39 mouse cellular contexts compared by ENCODE assay signal in the genomic region with DNA sequence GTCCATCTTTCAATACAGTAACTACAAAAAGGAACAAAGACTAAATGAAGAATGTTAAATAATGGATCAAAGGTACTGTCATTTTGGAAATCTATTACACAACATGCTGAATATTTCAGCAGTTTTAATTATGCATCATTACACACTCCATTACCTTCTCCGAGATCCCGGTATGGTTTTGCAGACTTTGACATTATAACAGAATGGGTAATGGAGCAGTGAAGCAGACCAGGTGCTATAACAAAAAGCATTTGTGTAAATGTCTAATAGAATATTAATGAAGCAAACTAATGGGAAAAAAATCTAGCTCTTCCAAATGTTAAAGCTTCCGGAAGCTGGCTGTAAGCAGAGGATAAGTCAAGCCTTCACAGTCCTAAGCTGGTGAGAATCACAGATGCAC. TPM values are rescaled to one million over a fixed set of nuclear protein-coding genes. Genes with fewer than 3 reads are reported as not detected.
DNase-seq lines count a peak whose midpoint lies in the region; ATAC-seq and TF ChIP-seq lines count a peak whose summit lies in the region.
"Had no signal": no experiment of that assay in that cellular context is flagged by ENCODE, and none has a peak within 500 bp of the region (broad histone marks: within the 10 kb centered on the region; RNA-seq: fewer than 3 reads in every experiment).

No protein-coding gene starts in this region.

- H3K4me1 ChIP-seq in forebrain, postnatal 0 days (ENCODE audit: insufficient read depth), result no peaks in the 10 kb centered on the region
- no peaks in the 10 kb centered on the region for H3K4me1 ChIP-seq in forebrain, embryonic 12.5 days
- H3K4me1 ChIP-seq in kidney, postnatal 0 days (replicated peaks; ENCODE audit: insufficient read depth, low read length), result no peaks in the 10 kb centered on the region
- H3K4me1 ChIP-seq: embryonic facial prominence, embryonic 12.5 days; heart, embryonic 13.5 days; intestine, embryonic 15.5 days; liver, embryonic 12.5 days had no signal

- no peak overlapping the region for H3K4me3 ChIP-seq in forebrain, postnatal 0 days (ENCODE audit: low read depth, low read length)
- no peak overlapping the region for H3K4me3 ChIP-seq in forebrain, embryonic 12.5 days (replicated peaks)
- H3K4me3 ChIP-seq in kidney, postnatal 0 days (replicated peaks; ENCODE audit: low read depth, low read length), result no peak overlapping the region
- H3K4me3 ChIP-seq: embryonic facial prominence, embryonic 12.5 days; heart, embryonic 13.5 days; intestine, embryonic 15.5 days; liver, embryonic 12.5 days had no signal

- H3K36me3 ChIP-seq in forebrain, postnatal 0 days (ENCODE audit: insufficient read depth), result no peaks in the 10 kb centered on the region
- H3K36me3 ChIP-seq in forebrain, embryonic 12.5 days (replicated peaks), result no peaks in the 10 kb centered on the region
- no peaks in the 10 kb centered on the region for H3K36me3 ChIP-seq in kidney, postnatal 0 days (ENCODE audit: insufficient read depth, low read length)
- H3K36me3 ChIP-seq: embryonic facial prominence, embryonic 12.5 days; heart, embryonic 13.5 days; intestine, embryonic 15.5 days; liver, embryonic 12.5 days had no signal

- H3K4me2 ChIP-seq in forebrain, postnatal 0 days (ENCODE audit: low read depth), result no peak overlapping the region
- H3K4me2 ChIP-seq in forebrain, embryonic 12.5 days, result no peak overlapping the region
- no peak overlapping the region for H3K4me2 ChIP-seq in kidney, postnatal 0 days (ENCODE audit: low read length)
- H3K4me2 ChIP-seq: embryonic facial prominence, embryonic 12.5 days; heart, embryonic 13.5 days; intestine, embryonic 15.5 days; liver, embryonic 12.5 days; midbrain, embryonic 11.5 days had no signal

- no peaks in the 10 kb centered on the region for H3K27me3 ChIP-seq in forebrain, postnatal 0 days (ENCODE audit: insufficient read depth, low read length)
- no peaks in the 10 kb centered on the region for H3K27me3 ChIP-seq in forebrain, embryonic 12.5 days
- H3K27me3 ChIP-seq in kidney, postnatal 0 days (ENCODE audit: insufficient read depth, low read length), result no peaks in the 10 kb centered on the region
- H3K27me3 ChIP-seq: embryonic facial prominence, embryonic 12.5 days; heart, embryonic 13.5 days; intestine, embryonic 15.5 days; liver, embryonic 12.5 days had no signal

- TF ChIP-seq POLR2A in brain, embryonic 14.5 days (IDR thresholded peaks at IDR 0.05; ENCODE audit: borderline replicate concordance, extremely low read depth, insufficient read depth, insufficient read length, poor library complexity, severe bottlenecking), result no peak

- no peak for DNase-seq in forebrain, postnatal 0 days
- peak; percentile 3 for DNase-seq in kidney, postnatal 0 days (ENCODE audit: low spot score)
- no peak for DNase-seq in kidney, adult 8-10 months
- peak; percentile 53 for DNase-seq in brain, embryonic 14.5 days (ENCODE audit: low read depth)
- peak; percentile 17 for DNase-seq in retina, postnatal 1 day
- no peak for DNase-seq in MN1 (ENCODE audit: low spot score)
- DNase-seq: adrenal gland, adult 2 months; cerebellum, adult 9-10 months; embryo, embryonic 11 days; heart, postnatal 10 days; kidney, adult 2 months; kidney, postnatal 10 days; layer of hippocampus, postnatal 36 days; left cerebral cortex, postnatal 4 days; liver, postnatal 0 days; lung, postnatal 36 days; right cerebral cortex, postnatal 14 days; thymus, postnatal 4 days had no signal

- TF ChIP-seq CTCF in forebrain, postnatal 0 days (IDR thresholded peaks at IDR 0.05; ENCODE audit: low read depth), result no peak
- no peak for TF ChIP-seq CTCF in kidney, postnatal 0 days (IDR thresholded peaks at IDR 0.05; ENCODE audit: low read depth)
- TF ChIP-seq CTCF in brain, embryonic 14.5 days (IDR thresholded peaks at IDR 0.05; ENCODE audit: borderline replicate concordance, extremely low read depth, insufficient read depth, insufficient read length), result no peak

- no peaks in the 10 kb centered on the region for H3K9me3 ChIP-seq in forebrain, postnatal 0 days (ENCODE audit: low read length)
- H3K9me3 ChIP-seq in forebrain, embryonic 12.5 days, result no peaks in the 10 kb centered on the region
- no peaks in the 10 kb centered on the region for H3K9me3 ChIP-seq in kidney, postnatal 0 days (replicated peaks; ENCODE audit: low read length)
- H3K9me3 ChIP-seq: embryonic facial prominence, embryonic 12.5 days; heart, embryonic 13.5 days; intestine, embryonic 15.5 days; liver, embryonic 12.5 days had no signal

- 22% methylated on average over 3 of the region's 3 CpGs for WGBS in forebrain, postnatal 0 days
- 40% methylated on average over 3 of the region's 3 CpGs for WGBS in forebrain, embryonic 12.5 days
- 70% methylated on average over 3 of the region's 3 CpGs for WGBS in kidney, postnatal 0 days

- ATAC-seq in forebrain, postnatal 0 days, result peak; percentile 60; the same call in 1 of the 2 replicates
- no peak for ATAC-seq in forebrain, embryonic 12.5 days (ENCODE audit: low FRiP score)
- no peak for ATAC-seq in kidney, postnatal 0 days (replicated peaks; ENCODE audit: low FRiP score, low read depth)
- ATAC-seq: activated CD4-positive, CD25-positive, alpha-beta regulatory T cell, adult 4 months; CD4-positive, CD25-positive, alpha-beta regulatory T cell, adult 4 months; intestine, embryonic 15.5 days; liver, embryonic 12.5 days; liver, postnatal 0 days had no signal

- no peak overlapping the region for H3K9ac ChIP-seq in forebrain, postnatal 0 days
- no peak overlapping the region for H3K9ac ChIP-seq in forebrain, embryonic 12.5 days
- no peak overlapping the region for H3K9ac ChIP-seq in kidney, postnatal 0 days (ENCODE audit: low read depth, low read length)
- H3K9ac ChIP-seq: embryonic facial prominence, embryonic 12.5 days; heart, embryonic 13.5 days; intestine, embryonic 15.5 days; liver, embryonic 12.5 days; liver, postnatal 0 days had no signal

- H3K27ac ChIP-seq in forebrain, postnatal 0 days (ENCODE audit: low read depth, low read length), result no peak overlapping the region
- H3K27ac ChIP-seq in forebrain, embryonic 12.5 days, result no peak overlapping the region
- no peak overlapping the region for H3K27ac ChIP-seq in kidney, postnatal 0 days
- H3K27ac ChIP-seq: embryonic facial prominence, embryonic 12.5 days; heart, embryonic 13.5 days; intestine, embryonic 15.5 days; liver, embryonic 12.5 days had no signal

RNA-seq across cellular contexts. Expression of a gene that starts 21.6 kb away (rescaled TPM):
- 9.4 and 11.6 TPM in 2 replicates for total RNA-seq in forebrain, postnatal 0 days (2014; rRNA removed)
- polyA plus RNA-seq in forebrain, postnatal 0 days (2015; fragmentation: Nextera tagmentation; extraction: Ambion mirVana), result 2.7 and 6.5 TPM in 2 replicates
- 0.86 and 1.4 TPM in 2 replicates for polyA plus RNA-seq in forebrain, embryonic 12.5 days (2016; fragmentation: Nextera tagmentation; extraction: Ambion mirVana)
- polyA plus RNA-seq in kidney, postnatal 0 days (2015; fragmentation: Nextera tagmentation; extraction: Ambion mirVana), result 0.39 and 0.54 TPM in 2 replicates
- 4.7 and 16.3 TPM in 2 replicates for polyA plus RNA-seq in brain, embryonic 14.5 days (2012; rRNA removed)
- total RNA-seq: megakaryocyte, adult 5-6 weeks had no signal

RNA-seq across cellular contexts. Expression of a gene that starts 28.9 kb away (rescaled TPM):
- total RNA-seq in forebrain, postnatal 0 days (2014; rRNA removed), result not detected in 2 replicates
- 0.15 TPM in 1 of 2 replicates, not detected in the other for polyA plus RNA-seq in forebrain, postnatal 0 days (2015; fragmentation: Nextera tagmentation; extraction: Ambion mirVana)
- not detected in 2 replicates for polyA plus RNA-seq in forebrain, embryonic 12.5 days (2016; fragmentation: Nextera tagmentation; extraction: Ambion mirVana)
- not detected in 2 replicates for polyA plus RNA-seq in kidney, postnatal 0 days (2015; fragmentation: Nextera tagmentation; extraction: Ambion mirVana)
- not detected in 2 replicates for polyA plus RNA-seq in brain, embryonic 14.5 days (2012; rRNA removed)
- total RNA-seq: adrenal gland, adult 2 months; adrenal gland, postnatal 4 days; gastrocnemius, adult 8-10 months; gastrocnemius, postnatal 4 days; heart, adult 8-10 months; heart, postnatal 10 days; hematopoietic stem cell, adult 5-6 weeks; layer of hippocampus, postnatal 36 days; left cerebral cortex, postnatal 4 days; megakaryocyte, adult 5-6 weeks had no signal
- polyA plus RNA-seq: activated CD4-positive, CD25-positive, alpha-beta regulatory T cell, adult 4 months; adrenal gland, adult 2 months; CD4-positive, CD25-positive, alpha-beta regulatory T cell, adult 4 months; embryonic facial prominence, embryonic 12.5 days; heart, embryonic 13.5 days; intestine, embryonic 15.5 days; kidney, adult 2 months; large intestine, adult 2 months; limb, embryonic 14.5 days; liver, embryonic 12.5 days; liver, postnatal 0 days; lung, embryonic 16.5 days; midbrain, embryonic 11.5 days; small intestine, adult 2 months; stomach, embryonic 14.5 days; testis, adult 2 months; thymus, postnatal 0 days had no signal

RNA-seq across cellular contexts. Expression of a gene that starts 29.6 kb away (rescaled TPM):
- total RNA-seq in forebrain, postnatal 0 days (2014; rRNA removed), result 4.2 and 6.0 TPM in 2 replicates
- 14.3 and 16.2 TPM in 2 replicates for polyA plus RNA-seq in forebrain, postnatal 0 days (2015; fragmentation: Nextera tagmentation; extraction: Ambion mirVana)
- 26.8 and 35.0 TPM in 2 replicates for polyA plus RNA-seq in forebrain, embryonic 12.5 days (2016; fragmentation: Nextera tagmentation; extraction: Ambion mirVana)
- polyA plus RNA-seq in kidney, postnatal 0 days (2015; fragmentation: Nextera tagmentation; extraction: Ambion mirVana), result 24.0 and 28.2 TPM in 2 replicates
- 2.4 and 3.2 TPM in 2 replicates for polyA plus RNA-seq in brain, embryonic 14.5 days (2012; rRNA removed)
- polyA plus RNA-seq: small intestine, adult 2 months had no signal

Comparison
In these comparisons a context has a peak if more than half of its experiments do, and no peak if none do; other contexts are left out.
1. DNase-seq: peak in kidney, postnatal 0 days (single experiment), brain, embryonic 14.5 days (single experiment) and retina, postnatal 1 day (single experiment); none in forebrain, postnatal 0 days (single experiment), kidney, adult 8-10 months (0 of 2) and MN1 (single experiment).